In genomic region chr1:185331364-185331763, GRCm38 (mm10) we compare ENCODE assay signal across 8 mouse cellular contexts. TPM values are rescaled to one million over a fixed set of nuclear protein-coding genes. Genes with fewer than 3 reads are reported as not detected.
A peak's percentile ranks its signal among the peaks of the same experiment; 100 is the strongest.
DNase-seq lines count a peak whose midpoint lies in the region; ATAC-seq and TF ChIP-seq lines count a peak whose summit lies in the region.

No protein-coding gene starts in this region.

- no peak for DNase-seq in heart, adult 2 months
- peak; percentile 44 for DNase-seq in 416B (ENCODE audit: low read depth)
- DNase-seq in liver, postnatal 0 days, result no peak
- DNase-seq in right cerebral cortex, adult 2 months (ENCODE audit: low spot score in 2 of 2), result no peak
- DNase-seq in urinary bladder, adult 18-20 months (ENCODE audit: low spot score in 2 of 2), result no peak
- DNase-seq in thymus, postnatal 4 days, result no peak

- peaks cover 3% of the 10 kb centered on the region for H3K4me1 ChIP-seq in heart, adult 2 months (ENCODE audit: control insufficient read depth, insufficient read depth, low read length)
- peaks cover 27% of the 10 kb centered on the region for H3K4me1 ChIP-seq in heart, embryonic 12.5 days (replicated peaks)
- peaks cover 41% of the 10 kb centered on the region for H3K4me1 ChIP-seq in forebrain, embryonic 15.5 days
- H3K4me1 ChIP-seq in liver, postnatal 0 days (ENCODE audit: insufficient read depth), result peaks cover 21% of the 10 kb centered on the region

- H3K4me2 ChIP-seq in heart, embryonic 12.5 days, result no peak overlapping the region; the same call in 1 of the 2 replicates
- peak overlapping the region; percentile 49 for H3K4me2 ChIP-seq in forebrain, embryonic 15.5 days (replicated peaks)
- H3K4me2 ChIP-seq in liver, postnatal 0 days (ENCODE audit: low read depth, low read length), result peak overlapping the region; percentile 93

- H3K9ac ChIP-seq in heart, adult 2 months (ENCODE audit: low read depth, low read length), result no peak overlapping the region
- H3K9ac ChIP-seq in heart, embryonic 12.5 days, result no peak overlapping the region
- H3K9ac ChIP-seq in forebrain, embryonic 15.5 days (replicated peaks), result no peak overlapping the region
- no peak overlapping the region for H3K9ac ChIP-seq in liver, postnatal 0 days (replicated peaks)

- peak overlapping the region; percentile 94 for H3K27ac ChIP-seq in heart, adult 2 months
- H3K27ac ChIP-seq in heart, embryonic 12.5 days (ENCODE audit: poor library complexity, severe bottlenecking), result no peak overlapping the region
- H3K27ac ChIP-seq in forebrain, embryonic 15.5 days (replicated peaks), result peak overlapping the region; percentile 91
- H3K27ac ChIP-seq in liver, postnatal 0 days (ENCODE audit: low read depth), result peak overlapping the region; percentile 80; the same call in 1 of the 2 replicates

- no peaks in the 10 kb centered on the region for H3K79me2 ChIP-seq in heart, adult 2 months (replicated peaks; ENCODE audit: control insufficient read depth, insufficient read depth, low read length)

- no peaks in the 10 kb centered on the region for H3K36me3 ChIP-seq in heart, adult 2 months (ENCODE audit: control insufficient read depth, insufficient read depth, low read length)
- H3K36me3 ChIP-seq in heart, embryonic 12.5 days, result peaks cover 9% of the 10 kb centered on the region
- peaks cover 8% of the 10 kb centered on the region for H3K36me3 ChIP-seq in forebrain, embryonic 15.5 days
- H3K36me3 ChIP-seq in liver, postnatal 0 days (replicated peaks; ENCODE audit: insufficient read depth, low read length), result peaks cover 9% of the 10 kb centered on the region; the same call in 1 of the 2 replicates

- WGBS in heart, adult 2 months, result 44% methylated on average over 5 of the region's 5 CpGs
- 56% methylated on average over 5 of the region's 5 CpGs for WGBS in heart, embryonic 12.5 days
- 52% methylated on average over 5 of the region's 5 CpGs for WGBS in forebrain, embryonic 15.5 days
- 49% methylated on average over 5 of the region's 5 CpGs for WGBS in liver, postnatal 0 days (ENCODE audit: insufficient replicate concordance)

- H3K27me3 ChIP-seq in heart, adult 2 months (ENCODE audit: control insufficient read depth, insufficient read depth, low read length), result no peaks in the 10 kb centered on the region
- no peaks in the 10 kb centered on the region for H3K27me3 ChIP-seq in heart, embryonic 12.5 days (replicated peaks)
- H3K27me3 ChIP-seq in forebrain, embryonic 15.5 days, result no peaks in the 10 kb centered on the region
- no peaks in the 10 kb centered on the region for H3K27me3 ChIP-seq in liver, postnatal 0 days (ENCODE audit: insufficient read depth, low read length)

- no peak for TF ChIP-seq POLR2A in heart, adult 2 months (IDR thresholded peaks at IDR 0.05; ENCODE audit: insufficient read depth, low read depth, low read length)

- no peak for TF ChIP-seq EP300 in heart, adult 2 months (IDR thresholded peaks at IDR 0.05; ENCODE audit: insufficient read depth, low read depth, low read length)
- TF ChIP-seq EP300 in liver, postnatal 0 days (IDR thresholded peaks at IDR 0.05; ENCODE audit: low read depth), result no peak

- intact Hi-C loops in heart, adult 2 months (cut with DNase I), result no loop called here

- no peak for TF ChIP-seq CTCF in heart, adult 2 months (IDR thresholded peaks at IDR 0.05)
- no peak for TF ChIP-seq CTCF in liver, postnatal 0 days (IDR thresholded peaks at IDR 0.05; ENCODE audit: low read depth)

- H3K4me3 ChIP-seq in heart, adult 2 months, result peak overlapping the region; percentile 72; the same call in 1 of the 2 replicates
- H3K4me3 ChIP-seq in heart, embryonic 12.5 days, result no peak overlapping the region
- H3K4me3 ChIP-seq in forebrain, embryonic 15.5 days, result peak overlapping the region; percentile 58
- H3K4me3 ChIP-seq in liver, postnatal 0 days (ENCODE audit: low read depth, low read length), result peak overlapping the region; percentile 63

- ATAC-seq in heart, embryonic 12.5 days (ENCODE audit: insufficient number of reproducible peaks, low FRiP score), result no peak
- ATAC-seq in forebrain, embryonic 15.5 days (replicated peaks), result no peak
- no peak for ATAC-seq in liver, postnatal 0 days

- no peaks in the 10 kb centered on the region for H3K9me3 ChIP-seq in heart, embryonic 12.5 days (replicated peaks)
- H3K9me3 ChIP-seq in forebrain, embryonic 15.5 days, result no peaks in the 10 kb centered on the region
- no peaks in the 10 kb centered on the region for H3K9me3 ChIP-seq in liver, postnatal 0 days (ENCODE audit: low read length)

RNA-seq across cellular contexts. Expression of gene Bpnt1, which starts 0.6 kb away (rescaled TPM):
- total RNA-seq in heart, adult 2 months (2021), result 10 to 100 TPM; 27.8 to 29.6 TPM
- 26.3 and 36.6 TPM in 2 replicates for polyA plus RNA-seq in heart, adult 2 months (2012; rRNA removed)
- 28.6 and 29.0 TPM in 2 replicates for polyA plus RNA-seq in heart, embryonic 12.5 days (2016; fragmentation: Nextera tagmentation; extraction: Ambion mirVana)
- polyA plus RNA-seq in forebrain, embryonic 15.5 days (2015; fragmentation: Nextera tagmentation; extraction: Ambion mirVana), result 34.5 and 40.9 TPM in 2 replicates
- polyA plus RNA-seq in liver, postnatal 0 days (2015; fragmentation: Nextera tagmentation; extraction: Ambion mirVana), result 21.7 TPM in 2 replicates

RNA-seq across cellular contexts. Expression of gene Iars2, which starts 2.2 kb away (rescaled TPM):
- 10 to 100 TPM; 71.5 to 80.0 TPM for total RNA-seq in heart, adult 2 months (2021)
- polyA plus RNA-seq in heart, adult 2 months (2012; rRNA removed), result 35.2 and 59.7 TPM in 2 replicates
- polyA plus RNA-seq in heart, embryonic 12.5 days (2016; fragmentation: Nextera tagmentation; extraction: Ambion mirVana), result 45.3 and 46.9 TPM in 2 replicates
- 19.2 and 19.9 TPM in 2 replicates for polyA plus RNA-seq in forebrain, embryonic 15.5 days (2015; fragmentation: Nextera tagmentation; extraction: Ambion mirVana)
- 13.8 and 15.3 TPM in 2 replicates for polyA plus RNA-seq in liver, postnatal 0 days (2015; fragmentation: Nextera tagmentation; extraction: Ambion mirVana)

RNA-seq across cellular contexts. Expression of gene Eprs, which starts 31.5 kb away (rescaled TPM):
- 10 to 100 TPM; 63.9 to 85.2 TPM for total RNA-seq in heart, adult 2 months (2021)
- 11.0 and 23.4 TPM in 2 replicates for polyA plus RNA-seq in heart, adult 2 months (2012; rRNA removed)
- polyA plus RNA-seq in heart, embryonic 12.5 days (2016; fragmentation: Nextera tagmentation; extraction: Ambion mirVana), result 110 and 115 TPM in 2 replicates
- 144 and 150 TPM in 2 replicates for polyA plus RNA-seq in forebrain, embryonic 15.5 days (2015; fragmentation: Nextera tagmentation; extraction: Ambion mirVana)
- polyA plus RNA-seq in liver, postnatal 0 days (2015; fragmentation: Nextera tagmentation; extraction: Ambion mirVana), result 47.4 and 55.4 TPM in 2 replicates
